Mouse (Mus musculus): ENCODE measurements at regions not wholly inside any gene's neighbourhood (a gene's known extent, or its start where the extent isn't known, plus 50 kb on each side); places are given as distances from the start of the nearest gene placed in this dataset.

GRCm38 (mm10) chr16:58354551-58354950 is 53.7 kb upstream of the Dcbld2 start:
- DNase-seq (ENCODE audit: low read depth, low spot score): no peak
